Mouse (Mus musculus) ES-Bruce4 (cell line): Measurements from ENCODE around the gene Kbtbd12.

Source experiments
- CTCF ChIP-seq: IDR thresholded peaks from one replicate; pipeline ENCODE4 v1.8.1; 2011; ENCODE audit warnings: low read depth, low read length
- EP300 ChIP-seq: IDR thresholded peaks from 2 replicates; pipeline ENCODE4 v1.6.1; 2011; ENCODE audit warnings: low read depth, low read length; ENCODE audit not compliant: insufficient read depth
- POLR2A ChIP-seq: IDR thresholded peaks from one replicate; pipeline ENCODE4 v1.8.1; 2011; ENCODE audit warnings: low read length; ENCODE audit not compliant: insufficient read depth

GRCm38 (mm10) chr6:88630560-88630959 is 7.2 kb downstream of the Kbtbd12 start:
- no peak for TF ChIP-seq CTCF
- no peak for TF ChIP-seq POLR2A
- no peak for TF ChIP-seq EP300
